Mouse (Mus musculus) adrenal gland (tissue): Measurements from ENCODE around the gene Pcyt1a.

Experiments used
- intact Hi-C: fragments of 180-260 bp; cut with DNase I; formaldehyde crosslinking; loops from one replicate; pipeline ENCODE4 v1.15.1; 2025

Pcyt1a gene

DNA sequence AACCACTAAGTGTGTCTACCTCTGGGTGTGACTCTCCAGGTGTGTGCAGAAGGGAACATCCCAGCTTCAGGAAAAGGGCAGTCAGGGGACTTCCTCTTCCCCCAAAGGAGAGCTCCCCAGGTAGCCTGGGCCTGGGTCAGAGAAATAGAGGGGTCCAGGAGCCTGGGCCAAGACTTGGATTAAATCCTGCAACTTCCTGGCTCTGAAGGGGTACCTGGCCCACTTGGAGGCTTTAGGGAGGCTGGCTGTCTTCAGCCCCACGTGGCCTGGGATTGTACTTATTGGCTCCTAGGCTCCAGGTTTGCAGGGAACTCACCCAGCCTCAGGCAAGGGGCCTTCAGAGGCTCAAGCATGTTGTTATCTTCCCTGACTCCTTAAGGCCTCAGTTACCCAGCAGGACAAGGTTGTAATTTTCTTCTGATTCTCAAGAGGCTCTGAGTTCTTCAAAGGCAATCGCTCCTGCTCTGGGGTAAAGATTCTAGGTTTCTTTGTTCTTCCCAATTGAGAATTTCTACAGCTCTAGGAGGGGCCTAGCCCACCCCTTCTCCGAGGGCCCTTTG lies 77.9 kb downstream of the Pcyt1a start:
- intact Hi-C loops: loop anchor here (5.0 kb wide), 2 partner anchors 104 to 174 kb away; no protein-coding TSS in a partner anchor

DNA sequence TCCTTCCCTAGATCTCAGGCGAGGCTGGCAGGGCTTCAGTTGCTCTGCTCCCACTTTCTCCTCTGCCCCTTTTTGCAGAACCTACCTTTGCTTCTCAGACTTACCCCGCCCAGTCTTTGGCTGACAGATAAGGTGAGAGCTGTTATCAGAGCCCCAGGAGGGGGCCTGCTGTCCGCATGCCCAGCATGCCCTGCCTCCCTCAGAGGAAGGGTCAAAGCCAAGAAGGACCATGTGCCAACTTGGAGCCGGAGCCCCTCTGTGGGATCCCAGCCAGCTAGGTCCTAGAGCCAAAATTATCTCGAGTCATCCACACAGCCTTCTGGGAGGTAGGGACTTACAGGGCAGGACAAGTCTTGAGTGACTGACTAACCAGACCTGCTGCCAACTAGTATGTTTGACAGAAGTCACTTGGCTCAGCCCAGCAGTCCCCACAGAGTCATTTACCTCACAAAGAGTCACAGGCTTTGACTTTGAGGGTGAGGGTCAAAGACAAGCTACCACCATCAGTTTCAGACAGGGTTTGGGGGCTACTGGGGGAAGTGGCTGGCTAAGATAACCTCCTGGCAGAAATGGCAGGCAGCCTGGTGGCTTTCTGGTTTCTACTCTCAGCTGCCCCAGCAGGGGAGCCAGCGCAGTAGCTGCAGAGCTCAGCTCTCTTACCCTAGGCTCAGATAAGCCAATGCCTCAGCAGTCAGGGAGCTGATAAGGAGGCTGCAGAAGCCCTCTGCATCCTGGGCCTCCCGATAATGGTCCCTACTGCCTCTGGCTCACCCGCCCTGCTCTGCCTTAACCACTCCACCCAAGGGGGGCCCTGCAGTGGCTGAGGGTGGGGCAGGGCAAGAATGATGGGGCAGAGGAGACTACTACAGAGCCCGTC lies 78.6 kb downstream of the Pcyt1a start:
- intact Hi-C loops: loop anchor here (5.0 kb wide), 2 partner anchors 103 to 173 kb away; no protein-coding TSS in a partner anchor

DNA sequence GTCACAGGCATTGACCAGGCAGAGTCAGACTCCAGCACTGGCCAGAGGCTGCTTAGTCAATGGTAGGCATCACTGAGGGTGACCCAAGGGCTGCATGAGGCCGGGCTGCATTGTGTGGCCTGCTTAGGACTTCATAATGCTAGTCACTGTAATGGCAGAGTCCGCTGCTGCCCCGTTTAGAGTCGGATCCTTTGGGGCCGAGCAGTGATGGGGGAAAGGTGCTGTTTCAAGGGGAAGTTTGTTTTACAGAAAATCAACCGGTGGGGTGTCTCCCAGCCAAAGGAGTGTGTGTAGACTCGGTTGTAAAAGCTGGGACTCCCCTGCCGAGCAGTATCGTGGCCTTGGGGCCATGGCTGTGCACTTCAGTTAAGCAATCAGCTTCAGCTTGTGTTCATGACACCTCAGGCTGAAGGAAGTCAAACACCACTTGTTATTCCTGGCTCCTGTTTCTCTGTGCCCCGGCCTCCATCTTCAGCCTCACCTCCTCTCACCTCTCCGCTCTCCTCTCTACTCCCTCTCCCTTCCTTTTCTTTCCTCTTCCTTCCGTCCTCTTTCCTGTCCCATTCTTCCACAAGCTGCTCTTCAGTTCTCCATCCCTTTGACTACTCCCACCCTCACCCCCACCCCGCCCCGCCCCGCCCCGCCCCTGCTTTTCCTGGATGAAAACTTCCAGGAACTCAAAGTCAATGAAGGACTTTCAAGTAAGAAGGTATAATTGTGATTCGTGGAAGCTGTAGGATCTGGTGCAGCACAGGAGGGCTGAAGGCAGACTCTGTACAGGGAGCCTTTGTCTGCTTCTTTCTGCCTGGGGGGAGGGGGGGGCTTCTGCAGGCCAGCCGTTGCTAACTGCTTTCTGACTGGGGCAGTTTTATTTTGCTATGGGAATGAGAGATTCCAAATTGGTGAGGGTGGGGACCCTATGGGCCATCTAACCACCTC lies 79.9 kb downstream of the Pcyt1a start:
- intact Hi-C loops: no loop called here

DNA sequence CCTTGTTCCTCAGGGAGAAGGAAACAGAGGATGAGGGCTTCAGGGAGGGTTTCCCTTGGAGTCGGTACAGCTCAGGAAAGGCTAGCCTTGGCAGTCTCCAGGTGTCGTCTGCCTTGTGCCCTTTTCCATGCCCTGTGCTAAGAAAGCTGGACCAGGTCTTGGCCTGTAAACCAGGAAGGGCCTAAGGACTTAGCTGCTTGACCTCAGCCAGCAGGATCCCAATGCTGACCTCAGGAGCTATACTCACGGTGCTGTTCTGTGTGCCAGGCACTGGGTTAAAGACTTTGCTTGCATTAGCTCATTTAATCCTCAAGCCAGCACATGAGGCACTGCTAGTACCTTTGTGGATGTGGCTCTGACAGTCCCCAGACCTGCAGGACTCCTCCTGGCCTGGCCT lies 80.6 kb downstream of the Pcyt1a start:
- intact Hi-C loops: no loop called here

DNA sequence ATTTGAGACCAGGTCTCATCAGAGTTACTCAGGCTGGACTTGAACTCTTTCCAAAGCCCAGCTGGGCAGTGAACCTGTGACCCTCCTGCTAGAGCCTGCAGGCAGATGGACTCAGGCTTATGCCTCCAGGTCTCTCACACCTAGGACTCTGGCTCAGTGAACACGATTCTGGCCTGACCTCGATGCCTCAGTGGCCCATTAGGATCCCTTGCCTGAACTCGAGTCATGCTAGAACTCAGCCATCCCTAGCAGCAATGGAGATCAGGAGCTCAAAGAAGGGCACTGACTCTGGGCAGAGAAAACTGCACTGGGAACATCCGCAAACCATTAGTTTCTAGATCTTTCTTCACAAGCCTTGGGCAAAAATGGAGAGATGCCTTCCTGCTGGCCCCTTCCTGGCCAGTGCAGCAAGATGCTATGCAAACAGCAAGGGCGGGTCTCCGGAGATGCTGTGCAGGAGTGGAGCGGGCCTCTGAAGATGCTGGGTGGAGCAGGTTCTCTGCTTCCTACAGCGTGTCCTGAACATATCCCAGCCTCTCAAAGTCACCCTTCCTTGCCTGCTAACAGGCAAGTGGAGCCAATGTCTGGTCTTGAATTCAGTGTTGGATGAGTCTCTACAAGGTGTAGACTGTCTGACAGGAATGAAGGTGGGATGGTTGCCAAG lies 81.2 kb downstream of the Pcyt1a start:
- intact Hi-C loops: no loop called here

DNA sequence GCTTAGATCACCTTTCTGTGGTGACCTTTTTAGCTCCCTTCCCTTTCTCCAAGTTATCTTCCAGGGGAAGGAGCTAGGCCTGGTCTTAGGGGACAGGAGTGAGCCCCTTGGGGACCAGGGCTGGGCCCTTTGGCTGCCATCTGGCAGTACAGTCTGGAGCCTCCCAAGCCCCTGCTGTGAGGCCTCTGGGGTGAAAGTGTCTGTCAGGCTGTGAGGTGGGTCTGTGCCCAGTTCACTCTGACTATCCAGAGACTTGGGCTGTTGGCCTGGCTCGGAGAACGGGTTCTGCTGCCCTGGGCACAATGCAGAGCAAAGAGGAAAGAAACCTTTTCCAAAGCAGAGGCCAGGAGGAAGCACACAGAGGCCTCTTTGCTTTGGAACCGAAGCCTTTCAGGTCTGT lies 82.2 kb downstream of the Pcyt1a start:
- intact Hi-C loops: no loop called here

DNA sequence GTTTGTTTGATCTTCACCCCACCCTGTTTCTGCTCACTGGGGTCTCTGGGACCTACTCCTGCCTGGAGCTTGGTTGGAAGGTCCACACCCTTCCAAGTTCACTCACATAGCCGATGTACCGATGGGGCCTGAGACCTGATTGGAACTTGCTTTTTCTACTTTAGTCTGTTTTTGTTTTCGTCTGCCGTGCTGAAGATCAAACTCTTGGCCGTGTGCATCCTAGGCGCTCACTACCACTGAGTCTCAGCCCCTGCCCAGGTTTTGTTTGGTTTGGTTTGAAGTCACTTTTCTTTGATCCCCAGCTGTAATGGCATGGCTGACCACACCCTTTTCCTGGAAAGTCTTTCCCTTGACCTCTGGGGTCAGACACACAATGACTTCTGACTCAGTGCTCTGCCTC lies 82.7 kb downstream of the Pcyt1a start:
- intact Hi-C loops: no loop called here

DNA sequence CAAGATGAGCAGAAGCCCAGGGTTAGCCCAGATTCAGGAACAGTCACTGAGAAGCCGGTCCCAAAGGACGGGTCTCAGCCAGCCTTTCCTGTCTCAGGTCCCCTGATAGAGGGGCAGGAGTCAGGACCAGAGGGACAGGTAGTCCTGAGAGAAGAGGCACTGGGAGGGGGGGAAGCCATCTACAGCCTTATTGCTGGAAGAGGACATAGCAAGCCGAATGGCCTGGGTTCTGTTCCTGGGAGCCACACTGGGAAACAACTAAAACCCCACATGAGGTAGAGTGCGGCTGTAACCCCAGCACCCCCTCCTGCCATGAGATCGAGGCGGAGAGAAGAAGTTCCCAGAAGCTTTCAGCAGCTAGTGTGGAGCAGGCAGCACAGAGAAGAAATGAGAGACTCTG lies 83.2 kb downstream of the Pcyt1a start:
- intact Hi-C loops: no loop called here

DNA sequence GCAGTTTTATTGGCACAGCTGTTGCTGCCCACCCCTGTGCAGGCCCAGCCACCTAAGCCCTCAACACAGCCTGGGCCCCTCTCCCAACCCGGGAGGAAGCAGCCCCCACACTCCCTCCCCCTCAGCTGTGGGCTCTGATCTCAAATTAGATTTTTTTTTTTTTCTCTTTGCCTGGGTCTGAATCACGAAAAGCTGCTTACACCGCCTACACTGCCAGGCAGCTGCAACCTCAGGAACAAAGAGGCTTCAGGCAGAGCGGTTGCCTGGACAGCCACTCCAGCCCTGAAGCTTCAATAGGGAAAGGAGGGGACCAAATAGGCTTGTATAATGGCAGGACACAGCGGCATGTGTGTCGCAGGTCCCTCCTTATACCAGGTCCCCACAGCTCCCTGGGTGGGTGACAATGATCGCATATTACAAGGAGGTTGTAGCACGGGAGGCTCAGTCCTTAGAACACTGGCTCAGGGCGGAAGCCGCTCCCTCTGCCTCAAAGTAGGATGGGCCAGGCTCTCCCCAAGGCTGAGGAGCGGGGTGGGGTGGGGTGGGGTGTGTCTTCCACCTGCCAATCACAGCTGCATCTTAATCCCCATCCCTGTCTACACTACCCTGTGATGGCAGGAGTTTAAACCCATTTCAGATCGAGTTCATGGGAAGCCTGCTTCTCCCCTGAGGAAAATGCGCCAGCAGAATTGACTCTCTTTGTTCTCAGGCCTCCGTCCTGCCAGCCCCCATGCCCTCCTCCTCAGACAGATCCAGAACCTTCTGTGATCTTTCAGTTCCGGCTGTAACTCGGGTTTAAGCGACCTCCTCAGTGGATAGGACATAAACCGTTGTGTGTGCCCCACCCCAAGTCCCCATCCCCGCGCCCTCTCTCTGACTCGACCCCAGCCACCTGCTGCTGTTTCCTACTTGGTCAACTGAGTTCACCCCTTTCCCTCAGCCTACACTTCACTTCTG lies 85.6 kb downstream of the Pcyt1a start:
- intact Hi-C loops: no loop called here

DNA sequence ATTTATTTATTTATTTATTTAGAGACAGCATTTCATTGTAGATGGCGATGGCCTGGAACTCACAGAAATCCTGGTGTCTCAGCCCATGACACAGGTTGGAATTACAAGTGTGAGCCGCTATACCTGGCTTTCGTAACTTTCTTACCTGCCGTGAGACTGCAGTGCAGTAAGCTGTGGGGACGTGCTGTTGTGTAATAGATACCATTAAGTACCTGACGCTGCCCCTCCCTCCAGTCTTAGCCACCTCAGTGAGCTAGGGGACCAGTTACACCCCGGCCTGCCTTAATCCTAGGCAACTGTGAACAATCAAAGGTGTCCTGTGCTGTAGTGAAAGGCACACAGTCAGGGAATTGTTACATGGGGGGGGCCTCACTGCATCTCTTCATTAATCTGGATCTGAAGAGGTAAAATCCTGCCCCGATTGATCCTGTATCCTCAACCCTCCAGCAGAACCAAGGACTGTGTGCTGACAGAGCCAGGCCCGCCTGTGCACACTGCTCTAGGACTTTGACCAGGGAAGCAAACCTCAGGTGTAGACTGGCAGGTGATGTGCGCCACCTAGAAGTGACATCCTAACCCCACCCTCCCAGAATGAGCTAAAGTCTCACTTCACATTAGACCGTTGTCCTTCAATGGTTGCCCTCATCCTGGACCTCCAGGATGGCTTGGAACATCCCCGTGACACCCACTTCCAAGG lies 87.2 kb downstream of the Pcyt1a start:
- intact Hi-C loops: no loop called here

DNA sequence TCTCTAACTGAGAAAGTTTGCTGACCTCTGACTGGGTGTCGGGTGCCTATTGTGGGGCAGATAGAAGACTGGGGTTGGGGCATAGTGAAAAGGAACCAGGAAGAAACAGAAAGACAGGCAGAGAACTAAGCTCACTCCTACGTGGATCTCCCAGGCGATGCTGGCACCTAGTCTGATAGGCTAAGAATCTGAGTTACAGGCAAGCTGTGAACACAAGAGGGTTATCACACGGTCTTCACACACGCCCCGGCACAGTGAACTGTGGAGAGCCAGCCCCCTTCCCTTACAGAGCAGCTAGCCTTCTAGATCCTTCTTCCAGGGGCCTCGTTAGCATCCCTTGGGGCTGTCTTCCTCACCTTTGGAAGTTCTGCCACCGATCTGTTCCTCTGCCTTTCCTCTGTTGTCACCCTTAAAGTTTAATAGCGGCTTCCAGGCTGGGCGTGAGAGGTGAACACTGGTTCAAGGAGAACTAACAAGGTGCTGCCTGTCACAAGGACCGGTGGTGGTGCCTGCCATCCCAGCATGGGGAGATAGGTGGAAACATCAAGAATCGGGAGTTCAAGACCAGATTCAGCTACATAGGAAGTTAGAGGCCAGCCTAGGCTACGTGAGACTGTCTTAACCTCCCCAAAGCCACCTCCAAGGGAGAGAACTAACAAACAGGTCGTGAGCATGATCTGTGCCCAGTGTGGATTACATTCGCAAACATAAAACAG lies 89.1 kb downstream of the Pcyt1a start:
- intact Hi-C loops: no loop called here

DNA sequence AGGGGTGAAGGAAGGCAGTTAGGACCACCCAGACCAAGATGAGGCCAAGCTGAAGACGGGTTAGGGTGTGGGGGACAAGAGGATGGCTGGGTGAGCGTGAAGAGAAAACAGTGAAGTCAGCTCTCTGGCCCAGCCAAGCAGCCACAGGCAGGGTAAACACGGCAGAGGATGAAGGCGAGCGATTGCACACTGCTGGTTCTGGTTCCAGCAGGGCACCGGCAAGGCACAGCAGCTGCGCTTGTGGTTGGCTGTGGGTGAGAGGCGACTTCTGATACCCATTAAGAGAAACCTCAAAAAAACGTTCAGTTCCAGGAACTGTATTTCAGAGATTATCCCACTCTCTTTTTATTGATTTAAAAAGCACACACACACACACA lies 89.6 kb downstream of the Pcyt1a start:
- intact Hi-C loops: no loop called here

DNA sequence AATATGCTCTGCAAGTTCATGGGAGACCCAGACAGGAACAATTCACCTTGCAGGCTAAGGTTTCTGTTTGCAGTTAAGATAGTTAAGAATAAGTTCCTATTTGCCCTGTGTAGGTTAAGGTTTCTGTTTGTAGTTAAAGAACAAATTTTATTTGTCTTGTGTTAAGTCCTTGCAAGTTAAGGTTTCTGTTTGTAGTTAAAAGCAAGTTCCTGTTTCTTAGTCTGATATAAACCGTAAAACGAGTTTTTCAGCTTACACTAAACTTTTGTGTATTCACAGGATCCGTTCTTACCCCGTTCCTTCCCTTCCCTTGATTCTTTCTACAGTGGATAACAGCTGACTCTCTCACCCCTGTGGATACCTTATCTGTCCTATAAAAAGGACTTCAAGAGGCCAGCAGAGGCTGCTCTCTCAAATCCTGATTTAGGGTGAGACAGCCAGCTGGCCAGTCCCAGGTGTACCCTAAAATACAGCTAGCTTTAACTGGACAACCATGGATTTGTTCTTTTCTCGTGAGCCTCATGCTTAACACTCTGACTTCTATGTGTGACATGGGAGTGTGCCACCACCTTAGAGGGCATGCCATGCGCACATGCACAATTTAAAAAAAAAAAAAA lies 92.0 kb downstream of the Pcyt1a start:
- intact Hi-C loops: no loop called here

DNA sequence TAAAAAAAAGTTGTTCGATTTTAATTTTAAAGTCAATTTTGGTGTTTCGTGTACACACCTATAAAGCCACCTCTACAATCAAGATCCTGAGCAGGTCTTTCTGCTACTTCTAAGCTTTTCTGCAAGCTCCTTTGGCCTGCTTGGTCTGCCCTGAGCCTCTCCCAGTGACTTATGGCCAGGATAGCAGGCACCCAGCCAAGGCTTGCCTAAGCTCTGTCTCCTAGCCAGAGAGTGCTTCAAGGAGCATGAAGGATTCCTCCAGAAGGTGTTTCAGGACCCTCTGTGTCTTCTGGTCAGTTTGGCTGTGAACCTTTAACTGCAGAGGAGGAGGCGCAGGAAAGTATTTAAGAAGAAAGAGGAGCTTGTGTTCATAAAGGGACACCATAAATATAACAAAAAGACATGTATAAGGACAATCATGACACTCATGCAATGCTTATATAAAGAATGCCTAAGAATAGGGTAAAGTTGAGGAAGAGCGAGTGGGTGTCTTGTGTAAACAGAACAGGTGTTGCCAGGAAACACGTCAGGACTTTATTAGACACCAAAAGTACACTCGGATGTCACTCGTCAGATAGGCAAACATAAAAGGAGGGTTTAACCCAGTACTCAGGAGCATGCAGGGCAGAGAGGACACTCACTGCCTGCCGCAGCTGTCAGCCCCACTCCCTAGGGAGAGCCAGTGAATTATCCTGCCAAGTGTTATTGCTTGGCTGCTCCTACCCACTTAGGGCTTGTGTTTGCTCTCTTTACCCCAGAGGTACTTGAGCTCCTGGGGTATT lies 92.9 kb downstream of the Pcyt1a start:
- intact Hi-C loops: no loop called here

DNA sequence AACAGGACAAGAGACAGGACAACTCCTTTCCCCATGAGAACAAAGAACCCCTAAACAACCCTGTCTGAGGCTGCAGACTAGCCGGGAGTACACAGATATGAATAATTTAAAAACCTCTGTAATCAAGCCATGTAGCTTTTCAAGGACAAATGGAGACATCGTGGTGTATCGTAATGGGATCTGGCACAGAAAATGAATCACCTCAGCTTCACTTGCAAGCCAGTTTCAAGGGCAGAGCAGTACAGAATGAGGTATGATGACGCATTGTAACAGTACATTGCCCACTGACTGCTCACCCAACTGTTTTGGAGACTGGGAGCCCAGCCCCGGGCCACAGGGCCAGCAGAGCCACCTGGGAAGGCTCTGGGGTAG lies 93.5 kb downstream of the Pcyt1a start:
- intact Hi-C loops: no loop called here
